Mouse (Mus musculus) monocyte, adult 5-6 weeks (primary cell): ENCODE measurements around the gene Gm12695. TPM values are rescaled to one million over a fixed set of nuclear protein-coding genes. Genes with fewer than 3 reads are reported as not detected.

ENCODE experiments used
- ATAC-seq: fragments of 153-309, 156-312 bp; replicated peaks from 2 replicates; pipeline ENCODE4 v1.8.0; 2017; ENCODE audit warnings: mild to moderate bottlenecking; ENCODE audit not compliant: low TSS enrichment, insufficient number of reproducible peaks, severe bottlenecking, poor library complexity, low FRiP score
- total RNA-seq: library from RNA; stranded (forward); fragments of 200-1000, 200-491, 200-594 nt; gene quantifications from 3 replicates; pipeline ENCODE4 v1.2.3, GENCODE M21; 2017

The Gm12695 gene
- total RNA-seq = not detected in 3 replicates

DNA sequence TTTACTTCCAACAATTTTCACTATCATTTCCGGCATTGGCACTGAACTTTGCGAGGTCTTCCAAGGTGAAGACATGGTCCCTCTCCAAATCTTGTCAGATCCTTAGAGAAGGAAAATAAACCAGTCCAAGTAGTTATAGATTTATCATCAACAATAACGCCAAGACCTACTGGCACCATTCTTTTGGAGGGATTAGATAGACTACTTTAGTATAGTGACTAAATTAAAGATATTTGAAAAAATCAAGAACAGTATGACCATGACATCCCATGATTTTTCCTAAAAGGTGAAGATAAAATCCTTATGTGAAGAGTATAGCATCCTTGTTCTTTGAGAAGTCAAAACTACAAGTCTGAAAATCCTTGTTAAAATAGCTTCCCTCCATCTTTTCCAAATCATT, at the start of gene Gm12695:
TSS of gene Gm12695 (minus strand) at position 101 of the 400 bp plus-strand sequence.
- ATAC-seq = no peak

DNA sequence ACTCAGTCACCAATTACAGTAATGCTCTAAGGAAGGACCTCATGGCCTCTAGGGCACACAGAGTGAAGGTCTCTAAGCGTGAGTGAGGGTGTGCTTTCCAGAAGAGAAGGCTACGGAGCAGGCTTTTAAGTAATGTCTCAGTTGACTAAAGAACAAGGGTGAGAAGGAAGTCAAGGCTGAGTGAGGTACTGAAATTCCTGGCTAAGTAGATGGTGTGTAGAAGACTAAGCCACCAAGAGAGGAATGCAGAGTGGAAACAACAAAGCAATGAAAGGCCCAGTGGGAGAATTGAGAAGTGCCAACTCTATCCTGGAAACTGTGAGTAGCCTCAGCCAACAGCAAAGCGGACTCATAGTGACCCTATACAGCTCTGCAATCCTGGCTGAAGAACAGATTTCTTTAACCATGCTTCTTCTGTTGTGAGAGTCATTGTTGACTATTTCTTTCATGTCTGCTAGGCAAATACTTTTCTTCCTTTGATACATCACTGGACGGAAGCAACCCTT, 40.6 kb upstream of the Gm12695 start:
- no peak for ATAC-seq

DNA sequence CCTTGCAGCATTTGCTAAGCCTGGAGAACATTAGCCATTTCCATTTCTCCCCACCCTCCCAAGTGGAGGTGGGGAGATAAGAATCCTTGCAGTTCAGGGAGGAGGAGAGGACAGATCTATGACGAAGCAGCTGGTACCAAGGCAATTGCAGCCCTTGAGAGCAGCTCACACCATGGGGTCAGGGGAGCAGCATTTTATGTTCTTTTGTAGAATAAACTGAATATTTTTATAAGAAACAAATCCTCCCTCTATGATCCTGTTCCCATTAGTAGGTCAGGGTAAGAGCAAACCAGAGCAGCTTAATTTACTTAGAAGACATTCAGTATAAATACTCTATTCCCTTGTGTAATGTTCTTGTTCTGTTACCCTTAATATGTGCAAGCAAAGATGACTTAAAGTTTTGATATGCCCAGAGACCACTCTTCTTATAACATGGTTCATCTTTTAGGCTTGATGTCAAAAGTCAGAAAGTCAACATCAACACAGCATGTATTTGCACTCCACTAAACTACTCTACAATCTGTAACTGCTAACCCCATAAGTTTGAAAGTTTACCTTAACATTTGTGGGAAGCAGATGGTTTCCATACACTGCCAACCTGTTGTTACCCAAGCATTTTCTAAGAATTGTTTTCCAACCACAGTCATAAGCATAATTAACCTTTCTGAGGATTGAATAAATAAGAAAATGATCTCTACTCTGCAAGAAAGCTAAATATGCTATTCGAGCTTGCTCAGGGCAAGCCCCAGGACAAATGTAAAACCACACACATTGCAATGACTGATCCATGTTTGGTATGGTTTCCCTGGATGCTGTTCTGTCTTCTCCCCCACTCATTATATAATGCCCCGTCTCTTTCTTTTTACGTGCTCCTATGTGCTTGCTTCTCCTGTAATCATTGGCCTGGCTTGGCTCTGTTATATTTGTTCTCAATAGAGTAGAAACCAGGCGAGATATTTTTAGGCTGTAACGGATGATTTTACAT, 22.1 kb upstream of the Gm12695 start:
- no peak for ATAC-seq

DNA sequence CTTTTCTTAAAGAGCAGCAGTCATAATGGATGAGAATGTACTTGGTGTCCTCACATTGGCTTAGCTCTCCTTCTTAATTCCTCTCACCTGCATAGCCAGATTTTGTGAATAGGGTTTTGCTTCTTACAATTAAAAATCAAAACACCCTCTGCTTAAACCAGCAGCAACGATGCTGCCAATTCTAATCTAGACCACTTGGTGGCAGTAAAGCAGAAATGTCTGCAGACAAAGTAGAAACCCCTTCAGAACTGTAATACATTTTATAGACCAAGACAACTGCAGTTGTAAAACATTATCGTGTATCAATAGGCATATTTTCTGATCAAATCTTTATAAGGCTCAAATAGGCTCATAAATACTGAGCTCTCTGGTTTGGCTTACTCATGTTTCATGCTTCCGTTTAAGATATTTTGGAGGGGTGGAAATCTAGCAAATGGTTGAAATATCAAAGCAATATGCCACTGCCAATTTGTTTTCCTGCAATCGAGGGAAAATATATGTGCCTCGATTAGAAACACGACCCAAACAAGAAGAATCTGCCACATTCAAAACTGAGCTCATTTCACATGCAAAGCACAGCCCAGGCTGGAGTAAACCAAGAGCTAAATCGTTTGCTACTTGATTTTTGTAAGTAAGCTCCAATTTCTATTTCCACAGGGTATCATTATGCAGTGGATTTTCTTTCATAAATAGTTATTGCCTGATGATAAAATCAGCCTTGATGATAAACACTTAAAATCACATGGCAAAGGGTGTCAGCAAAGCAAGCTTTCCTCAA, 14.6 kb upstream of the Gm12695 start:
- ATAC-seq = no peak

DNA sequence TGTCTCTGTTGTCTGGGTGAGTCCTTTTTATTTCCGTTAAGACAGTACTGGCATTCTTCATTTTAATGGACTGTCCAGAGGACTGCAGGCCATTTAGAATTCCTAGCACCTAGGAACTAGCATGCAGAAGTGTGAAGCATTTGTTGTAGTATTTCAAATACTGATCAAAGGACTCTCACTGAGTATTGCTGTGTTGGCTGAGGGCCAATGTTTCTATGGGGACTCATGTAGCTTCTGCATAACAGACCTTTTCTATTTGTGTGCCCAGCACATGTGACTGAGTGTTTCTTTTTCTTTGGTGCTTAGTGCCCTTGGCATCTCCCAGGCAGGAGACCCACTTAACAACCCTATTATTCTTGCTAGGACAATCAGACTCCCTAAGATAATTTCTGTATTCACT, 12.6 kb upstream of the Gm12695 start:
- no peak for ATAC-seq

DNA sequence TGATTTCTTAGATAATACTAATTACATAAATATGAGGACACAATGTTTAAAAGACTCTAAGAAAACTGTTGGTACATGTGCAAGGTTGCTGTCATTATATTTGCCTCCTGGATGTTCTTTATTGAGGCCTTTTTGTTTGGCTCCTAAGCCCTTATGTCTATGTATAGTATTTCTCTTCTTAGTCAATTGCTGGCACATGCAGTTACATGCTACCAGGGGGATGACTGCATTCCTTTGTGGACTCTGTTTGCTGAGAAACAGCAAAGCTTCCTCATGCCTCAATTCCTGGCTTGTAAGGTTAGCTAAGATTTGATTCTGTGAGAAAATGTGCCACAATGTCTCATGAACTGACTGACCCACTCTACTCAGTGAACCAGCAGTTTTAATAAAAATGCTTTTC, 6.3 kb upstream of the Gm12695 start:
- no peak for ATAC-seq

DNA sequence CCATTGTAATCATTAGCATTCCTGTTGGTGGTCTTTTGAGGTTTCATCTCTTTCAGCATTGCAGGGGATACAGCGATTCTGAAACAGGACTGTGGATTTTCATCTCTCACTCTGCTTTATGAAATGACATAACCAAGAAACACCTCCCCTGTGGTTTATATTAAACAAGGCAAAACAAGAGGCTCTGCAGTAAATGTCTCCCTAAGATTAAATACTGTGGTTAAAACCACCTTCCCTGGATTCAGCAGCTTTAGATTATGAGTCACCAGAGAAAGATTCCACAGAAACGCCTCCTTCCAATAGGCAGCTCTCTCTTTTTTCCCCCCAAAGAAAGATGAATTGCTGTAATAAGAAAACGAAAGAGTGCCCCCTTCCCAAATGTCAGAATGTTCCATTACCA, 4.9 kb upstream of the Gm12695 start:
- ATAC-seq = no peak

DNA sequence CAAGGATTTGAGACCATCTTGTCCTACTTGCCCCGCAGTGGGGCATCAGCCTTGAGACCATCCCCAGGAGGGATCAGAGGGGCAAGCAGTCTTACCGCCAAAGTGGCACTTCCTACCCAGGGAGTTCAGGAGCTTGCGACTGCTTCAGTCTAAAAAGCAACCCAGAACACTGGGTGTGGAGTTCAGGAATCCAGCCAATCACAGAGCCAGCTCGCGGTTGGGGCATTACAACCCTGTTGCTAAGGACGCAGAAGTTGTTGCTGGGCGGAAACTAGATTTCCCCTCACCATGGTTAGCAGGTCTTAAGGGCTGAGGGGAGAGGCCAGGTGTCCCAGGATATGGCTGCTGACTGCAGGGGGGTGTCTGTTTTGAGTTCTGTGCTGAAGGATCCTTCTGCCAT, 1.6 kb upstream of the Gm12695 start:
- ATAC-seq = no peak

DNA sequence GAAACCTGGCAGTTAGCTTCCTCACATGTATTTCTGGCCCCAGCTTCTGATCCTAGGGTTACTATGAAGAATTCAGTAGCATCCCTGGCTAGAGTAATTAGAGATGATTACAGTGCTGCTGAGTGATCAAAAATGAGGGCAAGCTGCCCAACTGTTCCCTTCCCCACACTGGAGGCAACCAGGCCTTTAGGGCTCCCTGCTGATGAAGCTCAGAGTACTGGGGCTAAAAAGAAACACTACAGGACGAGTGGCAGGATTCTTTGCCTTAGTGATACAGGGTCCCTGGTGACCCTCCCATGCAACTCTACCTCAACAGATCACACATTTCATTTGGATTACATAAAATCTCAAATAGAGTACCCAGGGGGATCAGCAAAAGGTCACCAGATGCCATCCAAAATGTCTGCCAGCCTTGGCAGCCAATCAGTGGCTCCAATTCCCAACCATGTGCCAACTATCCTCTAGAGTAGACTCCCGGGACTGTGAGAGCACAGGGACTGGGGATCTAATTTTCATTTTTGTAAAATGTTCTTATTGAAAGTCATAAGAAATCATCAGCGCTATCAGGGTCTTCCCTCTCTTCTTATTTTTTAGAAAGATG, 11.9 kb downstream of the Gm12695 start:
- no peak for ATAC-seq

DNA sequence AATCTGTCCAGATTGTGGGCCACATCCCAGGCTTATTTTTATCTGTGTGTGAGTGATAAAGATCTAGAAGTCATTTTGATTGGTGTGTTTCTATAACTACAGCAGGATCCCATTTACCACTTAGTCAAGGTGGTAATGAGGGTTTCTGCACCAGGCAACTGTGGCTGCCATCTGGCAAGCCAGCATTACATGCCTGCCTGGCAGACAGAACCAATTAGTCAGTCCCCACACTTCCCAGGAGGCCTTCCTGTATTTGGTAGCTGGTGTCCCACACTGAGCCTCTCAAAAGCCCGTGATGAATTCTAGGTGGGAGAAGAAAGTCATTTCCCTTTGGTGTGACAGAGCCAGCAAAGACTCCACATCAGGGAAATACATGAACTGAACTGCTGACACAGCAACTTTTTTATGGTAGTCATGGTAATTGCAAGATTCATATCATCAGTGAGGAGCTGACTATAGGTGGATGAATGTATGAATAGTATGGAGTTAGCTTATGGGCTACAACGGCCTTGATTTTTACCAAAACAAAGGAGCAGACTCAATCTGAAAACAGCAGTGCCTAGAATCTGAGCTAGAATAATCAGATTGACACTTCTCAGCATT, 18.5 kb downstream of the Gm12695 start:
- no peak for ATAC-seq

DNA sequence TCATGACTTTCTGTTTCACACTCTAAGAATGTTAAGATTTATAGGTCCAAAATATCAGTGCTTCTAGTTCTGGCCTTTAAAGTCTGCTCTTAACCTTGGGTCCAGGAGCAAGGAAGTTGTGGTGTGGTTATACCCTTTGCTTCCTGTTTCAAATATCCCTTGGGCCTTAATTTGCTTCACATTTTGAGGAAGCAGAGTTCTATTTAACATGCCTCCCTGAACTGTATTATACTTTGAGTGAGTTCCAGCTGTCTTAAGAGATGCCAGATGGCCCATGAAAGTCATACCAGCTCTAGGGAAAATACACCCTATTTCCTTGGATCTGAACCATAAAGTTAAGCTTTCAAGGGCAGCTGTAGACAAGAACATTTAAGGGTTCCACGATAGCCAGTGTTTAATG, 33.0 kb downstream of the Gm12695 start:
- no peak for ATAC-seq

DNA sequence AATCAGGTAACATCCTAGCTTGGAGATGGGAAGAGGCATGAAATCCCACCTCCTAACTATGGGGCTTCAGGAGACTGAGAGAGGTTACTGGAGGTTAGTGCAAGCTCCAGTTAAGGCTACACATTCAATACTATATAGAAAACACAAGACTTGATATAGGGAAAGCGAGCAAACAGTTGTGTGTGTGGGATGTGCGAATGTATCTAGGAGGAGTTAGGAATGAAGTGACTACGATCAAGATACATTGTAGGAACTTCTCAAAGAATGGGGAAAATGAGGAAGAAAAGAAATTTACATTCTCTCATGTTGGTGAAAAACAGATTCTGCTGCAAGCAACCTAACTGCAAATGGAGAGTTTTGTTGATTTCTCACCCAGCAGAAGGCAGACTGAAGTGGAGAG, 44.5 kb downstream of the Gm12695 start:
- ATAC-seq = no peak

DNA sequence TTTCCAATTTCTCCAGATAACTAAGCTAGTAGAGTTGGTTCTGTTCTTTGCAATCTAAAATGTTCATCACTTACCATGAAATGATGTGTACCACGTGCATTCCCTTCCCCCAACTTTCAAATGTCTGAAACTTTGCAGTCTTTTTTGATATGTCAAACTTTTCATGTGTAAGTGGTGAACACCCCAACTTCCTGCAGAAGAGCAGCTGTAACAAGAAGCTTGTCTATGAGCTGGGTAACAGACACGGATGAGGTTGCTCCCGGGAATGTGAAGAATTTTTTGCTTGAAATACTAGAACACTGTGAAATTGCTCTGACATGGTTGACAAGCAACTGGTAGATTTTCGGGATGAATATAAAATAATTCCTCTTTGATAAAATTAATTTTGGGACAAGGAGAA, 55.7 kb downstream of the Gm12695 start:
- no peak for ATAC-seq

DNA sequence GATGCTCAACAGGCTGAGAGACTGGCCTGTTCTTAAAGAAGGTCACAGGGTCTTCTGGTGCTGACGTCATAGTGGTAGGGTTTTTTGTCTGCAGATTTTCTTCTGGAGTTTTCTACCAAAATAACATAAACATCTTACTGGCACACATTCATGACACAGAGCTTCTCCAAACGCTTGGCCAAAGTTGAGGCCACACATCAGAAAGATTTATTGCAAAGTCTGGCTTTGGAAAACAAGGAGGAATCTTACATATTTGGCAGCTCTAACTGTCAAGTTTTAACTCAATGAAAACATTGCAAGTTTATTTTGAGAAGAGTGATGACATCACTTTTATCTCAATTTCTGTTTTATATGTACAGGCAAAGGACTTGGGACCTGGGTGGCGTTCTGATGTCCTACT, 56.8 kb downstream of the Gm12695 start:
- ATAC-seq = no peak

DNA sequence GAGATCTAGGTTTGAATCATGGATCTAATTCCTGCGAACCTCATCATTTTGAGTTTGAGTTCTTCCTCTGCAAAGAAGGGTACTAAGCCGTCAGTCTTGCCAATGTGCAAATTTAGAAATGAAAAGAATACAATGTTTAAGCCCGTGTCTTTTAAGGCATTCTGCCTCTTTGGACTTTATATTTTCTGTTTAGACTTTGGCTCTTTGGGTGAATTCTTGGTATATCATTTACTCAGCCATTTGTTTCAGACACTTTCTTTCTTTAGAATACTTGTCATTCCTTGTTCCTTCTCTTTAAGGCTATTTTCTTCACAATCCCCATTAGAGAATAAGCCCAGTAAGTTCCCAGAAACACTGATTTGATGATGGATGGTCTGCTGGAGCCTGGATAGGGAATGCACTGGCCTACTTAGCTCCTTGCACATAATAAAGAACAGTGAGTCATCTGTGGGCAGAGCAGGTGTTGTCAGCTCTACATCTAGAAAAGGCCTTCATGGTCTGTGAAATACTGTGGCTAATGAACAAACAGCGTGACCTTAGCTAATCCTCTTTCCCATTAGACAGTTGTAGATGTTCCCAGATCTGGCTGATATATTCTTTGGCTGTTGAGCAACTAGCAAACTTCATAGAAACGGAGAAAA, 59.5 kb downstream of the Gm12695 start:
- no peak for ATAC-seq

DNA sequence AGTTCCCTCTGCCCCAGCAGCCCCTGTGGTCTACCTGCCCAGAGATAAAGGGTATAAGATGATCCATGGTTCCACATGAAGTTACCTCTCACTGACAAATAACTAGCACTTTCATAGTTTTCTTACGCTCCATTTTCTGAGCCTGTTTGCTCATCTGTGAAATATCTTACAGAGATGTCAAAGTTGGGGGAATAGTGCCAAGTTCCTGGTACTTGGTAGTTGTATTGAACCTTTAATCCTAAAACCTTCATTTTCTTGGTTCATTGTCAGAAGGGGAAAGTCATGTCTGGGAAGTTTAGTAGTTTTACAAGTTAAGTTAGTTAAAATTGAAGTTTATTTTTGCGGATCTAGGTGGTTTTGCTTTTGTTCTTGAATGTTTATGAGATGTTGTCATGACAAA, 62.7 kb downstream of the Gm12695 start:
- ATAC-seq = no peak

DNA sequence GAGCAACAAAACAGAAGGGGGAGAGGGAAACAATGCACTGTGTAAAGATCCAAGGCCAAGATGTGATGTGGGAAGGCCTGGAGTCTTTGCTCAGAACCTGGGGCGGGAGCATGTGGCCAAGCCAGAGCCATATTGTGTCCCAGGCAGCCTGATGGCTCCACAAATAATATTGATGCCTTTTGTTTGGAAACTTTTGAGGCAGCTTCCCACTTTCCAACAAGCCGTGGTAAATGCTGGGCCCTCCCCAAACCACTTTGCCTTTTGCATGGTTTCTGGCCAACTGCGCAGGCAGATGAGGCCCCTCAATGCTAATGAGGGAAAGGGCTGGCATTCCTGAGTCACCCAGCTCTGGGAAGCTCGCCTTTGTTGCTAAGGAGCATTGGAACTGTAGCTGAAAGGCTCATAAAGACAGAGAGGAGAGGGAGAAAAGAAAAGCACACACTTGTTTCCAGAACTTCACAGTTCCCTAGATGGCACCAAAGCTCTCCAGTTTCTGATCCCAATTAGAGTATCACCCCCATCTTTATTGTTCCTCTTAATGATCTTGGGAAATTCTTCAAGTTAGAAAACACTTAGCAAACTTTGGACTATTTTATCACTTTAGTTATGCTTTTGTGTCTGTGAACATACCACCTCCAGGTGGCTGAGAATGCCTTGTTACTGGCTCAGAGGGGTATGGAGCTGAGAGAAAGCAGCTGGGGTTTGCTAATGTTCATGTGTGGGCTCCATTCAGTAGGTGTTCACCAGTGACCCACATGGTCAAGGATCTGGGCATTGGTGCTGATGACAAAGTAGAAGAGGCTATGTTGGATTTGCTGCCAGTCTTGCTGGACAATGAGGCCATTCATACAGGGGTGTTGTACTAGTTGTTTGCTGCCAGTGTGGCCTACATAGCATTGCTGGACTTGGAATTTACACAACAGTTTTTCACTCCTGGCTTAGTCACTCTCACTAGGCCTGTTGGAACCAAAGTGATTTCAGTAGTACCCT, 65.7 kb downstream of the Gm12695 start:
- ATAC-seq = no peak
